Mouse (Mus musculus): ENCODE measurements at regions not wholly inside any gene's neighbourhood (a gene's known extent, or its start where the extent isn't known, plus 50 kb on each side); places are given as distances from the start of the nearest gene placed in this dataset.

GRCm38 (mm10) chr1:35915526-35915925 lies 152.7 kb upstream of the Hs6st1 start:
- TF ChIP-seq POLR2A (IDR thresholded peaks at IDR 0.05; ENCODE audit: low read depth, low read length), result no peak
- no peak for TF ChIP-seq CTCF (conservative IDR thresholded peaks at IDR 0.05; ENCODE audit: insufficient read depth, insufficient read length, low read depth, low read length)

Measured in kidney, adult 2 months (tissue).